Mouse (Mus musculus): ENCODE measurements at regions not wholly inside any gene's neighbourhood (a gene's known extent, or its start where the extent isn't known, plus 50 kb on each side); places are given as distances from the start of the nearest gene placed in this dataset.

GRCm38 (mm10) chr15:93755989-93756388, 160.3 kb upstream of the Prickle1 start:
- H3K4me3 ChIP-seq (ENCODE audit: low read depth, low read length): no peak overlapping the region

GRCm38 (mm10) chr15:93751817-93752216, 156.1 kb upstream of the Prickle1 start:
- no peaks in the 10 kb centered on the region for H3K27me3 ChIP-seq (replicated peaks; ENCODE audit: control insufficient read depth, insufficient read depth, low read length)
- peaks cover 3% of the 10 kb centered on the region for H3K4me1 ChIP-seq (replicated peaks; ENCODE audit: control insufficient read depth, insufficient read depth, low read length)
- DNase-seq (ENCODE audit: low spot score) (no peak), ATAC-seq (replicated peaks; ENCODE audit: low FRiP score) (no peak)
- WGBS: 44% methylated on average over 14 of the region's 14 CpGs
- H3K9me3 ChIP-seq (ENCODE audit: control insufficient read depth, low read length): no peaks in the 10 kb centered on the region
- peak overlapping the region; percentile 19; the same call in 1 of the 2 replicates for H3K4me2 ChIP-seq
- no peak overlapping the region for H3K9ac ChIP-seq (ENCODE audit: low read depth, low read length)
- no peaks in the 10 kb centered on the region; the same call in 1 of the 2 replicates for H3K36me3 ChIP-seq (ENCODE audit: control insufficient read depth, insufficient read depth, low read length)
- no peak overlapping the region for H3K4me3 ChIP-seq (ENCODE audit: low read depth, low read length)
- no peak overlapping the region for H3K27ac ChIP-seq (ENCODE audit: low read depth, low read length)

More at GRCm38 (mm10) chr15:93755989-93756388, 160.3 kb upstream of the Prickle1 start:
- DNase-seq (ENCODE audit: low spot score) (no peak), ATAC-seq (replicated peaks; ENCODE audit: low FRiP score) (no peak)
- no peak overlapping the region for H3K4me2 ChIP-seq
- no peak overlapping the region for H3K9ac ChIP-seq (ENCODE audit: low read depth, low read length)
- H3K27me3 ChIP-seq (replicated peaks; ENCODE audit: control insufficient read depth, insufficient read depth, low read length): no peaks in the 10 kb centered on the region
- peaks cover under 1% of the 10 kb centered on the region for H3K4me1 ChIP-seq (replicated peaks; ENCODE audit: control insufficient read depth, insufficient read depth, low read length)
- H3K27ac ChIP-seq (ENCODE audit: low read depth, low read length): no peak overlapping the region
- no peaks in the 10 kb centered on the region for H3K36me3 ChIP-seq (ENCODE audit: control insufficient read depth, insufficient read depth, low read length)
- H3K9me3 ChIP-seq (ENCODE audit: control insufficient read depth, low read length): no peaks in the 10 kb centered on the region
- WGBS: 78% methylated on average over 5 of the region's 5 CpGs

DNA sequence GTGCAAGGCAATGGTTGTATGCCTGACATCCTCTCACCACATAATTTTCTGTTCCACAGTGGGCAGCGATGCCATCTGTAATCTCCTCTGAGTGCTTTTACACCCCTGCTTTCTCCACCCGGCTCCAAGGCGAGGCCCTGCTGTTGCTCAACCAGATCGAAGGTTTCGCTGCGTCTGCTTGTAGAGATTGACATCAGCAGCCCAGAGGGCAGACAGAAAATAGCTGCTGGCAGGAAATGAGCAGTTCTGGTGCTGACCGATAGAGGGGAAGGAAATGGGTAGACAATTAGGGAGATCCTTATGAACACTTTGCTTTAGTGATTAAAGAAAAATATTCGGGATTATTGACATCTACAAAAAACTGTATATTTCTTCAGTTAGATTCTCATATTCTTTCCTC, 155.3 kb upstream of the Prickle1 start:
- H3K9ac ChIP-seq (ENCODE audit: low read depth, low read length): no peak overlapping the region
- peak; percentile 86 for ATAC-seq (replicated peaks; ENCODE audit: low FRiP score)

DNA sequence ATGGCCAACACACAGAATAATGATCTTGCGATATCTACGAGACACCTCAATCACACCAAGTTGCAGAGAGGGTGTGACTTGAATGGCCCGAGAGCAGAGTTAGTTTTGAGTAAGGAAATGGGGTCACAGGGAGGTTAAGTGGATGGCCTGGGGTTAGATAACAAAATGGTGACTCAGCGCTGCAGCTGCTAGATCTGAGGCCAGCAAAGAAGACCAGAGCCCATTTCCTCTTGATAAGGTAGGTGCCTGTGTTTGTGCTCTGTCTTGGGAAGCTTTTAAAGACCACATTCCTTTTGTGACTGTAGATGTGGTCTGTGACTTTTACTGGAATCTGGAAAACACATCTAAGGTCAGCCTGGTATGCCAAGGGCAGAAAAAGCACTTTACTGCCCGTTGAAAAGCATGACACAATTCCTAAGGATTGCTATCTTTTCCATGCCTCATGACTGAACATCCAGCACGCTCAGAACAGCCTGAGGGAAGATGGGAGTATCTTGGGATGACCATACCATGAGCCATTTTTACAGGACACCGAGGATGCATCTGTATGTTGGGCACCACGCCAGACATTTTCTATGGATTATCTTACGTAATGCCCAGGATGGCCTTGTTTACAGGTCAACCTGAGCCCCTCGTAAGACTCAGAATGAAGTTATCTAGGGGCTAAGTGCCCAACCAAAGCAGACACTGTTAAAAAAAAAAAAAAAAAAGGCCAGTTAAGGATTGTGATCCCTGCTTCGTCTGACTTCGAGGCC, 148.7 kb upstream of the Prickle1 start:
- peak overlapping the region; percentile 19; the same call in 1 of the 2 replicates for H3K4me2 ChIP-seq
- no peak overlapping the region; the same call in 1 of the 2 replicates for H3K27ac ChIP-seq (ENCODE audit: low read depth, low read length)
- no peaks in the 10 kb centered on the region for H3K9me3 ChIP-seq (ENCODE audit: control insufficient read depth, low read length)
- no peak overlapping the region for H3K9ac ChIP-seq (ENCODE audit: low read depth, low read length)
- DNase-seq (ENCODE audit: low spot score) (peak; percentile 41), ATAC-seq (replicated peaks; ENCODE audit: low FRiP score) (peak; percentile 84)
- H3K27me3 ChIP-seq (replicated peaks; ENCODE audit: control insufficient read depth, insufficient read depth, low read length): no peaks in the 10 kb centered on the region
- WGBS: 22% methylated on average over 12 of the region's 12 CpGs
- peaks cover 14% of the 10 kb centered on the region for H3K4me1 ChIP-seq (replicated peaks; ENCODE audit: control insufficient read depth, insufficient read depth, low read length)
- no peak overlapping the region for H3K4me3 ChIP-seq (ENCODE audit: low read depth, low read length)
- H3K36me3 ChIP-seq (ENCODE audit: control insufficient read depth, insufficient read depth, low read length): no peaks in the 10 kb centered on the region; the same call in 1 of the 2 replicates

More for the DNA sequence above, 155.3 kb upstream of the Prickle1 start:
- DNase-seq (ENCODE audit: low spot score): peak; percentile 43
- Histone ChIP-seq H3K27ac (ENCODE audit: low read depth, low read length) (no peak overlapping the region), H3K4me2 (peak overlapping the region; percentile 22; the same call in 1 of the 2 replicates), H3K4me3 (ENCODE audit: low read depth, low read length) (no peak overlapping the region), H3K9me3 (ENCODE audit: control insufficient read depth, low read length) (no peaks in the 10 kb centered on the region), H3K4me1 (replicated peaks; ENCODE audit: control insufficient read depth, insufficient read depth, low read length) (peaks cover 3% of the 10 kb centered on the region), H3K36me3 (ENCODE audit: control insufficient read depth, insufficient read depth, low read length) (no peaks in the 10 kb centered on the region; the same call in 1 of the 2 replicates), H3K27me3 (replicated peaks; ENCODE audit: control insufficient read depth, insufficient read depth, low read length) (no peaks in the 10 kb centered on the region)
- WGBS: 11% methylated on average over 8 of the region's 8 CpGs

DNA sequence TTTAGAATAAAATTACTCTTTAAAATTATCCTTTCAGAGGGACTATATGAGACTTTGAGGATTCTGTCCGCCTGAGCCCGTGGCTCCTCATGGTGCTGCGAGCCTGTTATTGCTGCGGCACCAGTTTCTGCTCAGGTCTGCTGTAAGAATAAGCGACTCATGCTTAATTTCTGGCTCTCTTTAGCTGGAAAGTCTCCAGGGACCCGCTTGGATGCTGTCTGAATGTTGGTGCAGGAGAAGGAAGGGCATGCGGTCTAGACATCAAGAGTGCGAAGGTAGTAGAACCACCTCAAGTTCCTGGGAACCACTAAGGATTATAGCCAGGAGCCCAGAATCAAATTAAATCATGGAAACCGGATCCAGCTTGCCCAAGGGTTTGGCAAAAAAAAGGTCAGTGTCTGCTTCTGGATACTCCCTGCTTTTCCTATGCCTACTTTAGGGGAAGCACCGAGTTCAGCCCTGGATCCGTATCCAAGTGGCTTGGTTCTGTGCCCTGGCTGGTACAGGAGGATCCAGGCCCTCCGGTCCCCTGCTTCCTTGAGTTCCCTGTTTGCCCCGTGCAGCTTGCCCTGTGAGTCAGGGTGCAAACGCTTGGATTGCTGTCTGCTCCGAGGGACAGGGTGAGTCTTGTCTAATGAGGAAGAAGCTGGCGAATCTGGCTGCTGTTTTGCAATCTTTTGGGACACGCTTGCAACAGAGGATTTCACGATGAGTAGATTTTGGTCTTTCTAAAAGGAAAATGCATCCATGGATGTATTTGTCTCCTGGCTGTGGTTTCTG, 138.2 kb upstream of the Prickle1 start:
- ATAC-seq (replicated peaks; ENCODE audit: low FRiP score) (no peak), DNase-seq (ENCODE audit: low spot score) (no peak)
- WGBS: 80% methylated on average over 18 of the region's 18 CpGs
- H3K27me3 ChIP-seq (replicated peaks; ENCODE audit: control insufficient read depth, insufficient read depth, low read length): no peaks in the 10 kb centered on the region
- H3K36me3 ChIP-seq (ENCODE audit: control insufficient read depth, insufficient read depth, low read length): no peaks in the 10 kb centered on the region
- no peaks in the 10 kb centered on the region for H3K9me3 ChIP-seq (ENCODE audit: control insufficient read depth, low read length)
- H3K9ac ChIP-seq (ENCODE audit: low read depth, low read length): no peak overlapping the region
- no peak overlapping the region for H3K27ac ChIP-seq (ENCODE audit: low read depth, low read length)
- no peaks in the 10 kb centered on the region for H3K4me1 ChIP-seq (replicated peaks; ENCODE audit: control insufficient read depth, insufficient read depth, low read length)
- no peak overlapping the region for H3K4me2 ChIP-seq
- H3K4me3 ChIP-seq (ENCODE audit: low read depth, low read length): no peak overlapping the region

DNA sequence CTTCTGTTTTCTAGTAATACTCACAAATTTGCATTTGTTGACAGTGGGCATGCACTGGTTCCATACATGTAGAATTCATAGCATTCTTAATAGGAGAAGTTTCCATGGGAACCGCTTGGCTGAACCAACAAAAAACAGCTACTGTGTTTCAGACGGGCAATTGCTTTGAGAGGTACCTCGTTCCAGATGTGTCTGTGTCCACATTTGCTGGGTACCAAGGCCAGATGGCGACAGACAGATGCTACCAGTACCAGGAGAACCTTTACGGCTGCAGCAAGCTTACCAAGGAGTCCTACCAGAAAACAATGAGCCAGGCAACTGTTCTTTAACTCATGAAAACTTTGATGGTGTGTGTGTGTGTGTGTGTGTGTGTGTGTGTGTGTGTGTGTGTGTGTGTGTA, 137.1 kb upstream of the Prickle1 start:
- WGBS: 82% methylated on average over 5 of the region's 5 CpGs
- H3K4me2 ChIP-seq: no peak overlapping the region
- no peaks in the 10 kb centered on the region for H3K36me3 ChIP-seq (ENCODE audit: control insufficient read depth, insufficient read depth, low read length)
- no peaks in the 10 kb centered on the region for H3K4me1 ChIP-seq (replicated peaks; ENCODE audit: control insufficient read depth, insufficient read depth, low read length)
- no peak overlapping the region for H3K27ac ChIP-seq (ENCODE audit: low read depth, low read length)
- H3K9me3 ChIP-seq (ENCODE audit: control insufficient read depth, low read length): no peaks in the 10 kb centered on the region
- no peaks in the 10 kb centered on the region for H3K27me3 ChIP-seq (replicated peaks; ENCODE audit: control insufficient read depth, insufficient read depth, low read length)
- DNase-seq (ENCODE audit: low spot score) (no peak), ATAC-seq (replicated peaks; ENCODE audit: low FRiP score) (no peak)
- H3K4me3 ChIP-seq (ENCODE audit: low read depth, low read length): no peak overlapping the region
- H3K9ac ChIP-seq (ENCODE audit: low read depth, low read length): no peak overlapping the region

GRCm38 (mm10) chr15:93731161-93731560, 135.5 kb upstream of the Prickle1 start:
- WGBS: 74% methylated on average over 6 of the region's 6 CpGs
- H3K27me3 ChIP-seq (replicated peaks; ENCODE audit: control insufficient read depth, insufficient read depth, low read length): no peaks in the 10 kb centered on the region
- H3K9me3 ChIP-seq (ENCODE audit: control insufficient read depth, low read length): no peaks in the 10 kb centered on the region
- no peak for ATAC-seq (replicated peaks; ENCODE audit: low FRiP score)
- no peak overlapping the region for H3K4me3 ChIP-seq (ENCODE audit: low read depth, low read length)
- no peak for DNase-seq (ENCODE audit: low spot score)
- no peaks in the 10 kb centered on the region for H3K36me3 ChIP-seq (ENCODE audit: control insufficient read depth, insufficient read depth, low read length)
- H3K4me2 ChIP-seq: no peak overlapping the region
- no peak overlapping the region for H3K27ac ChIP-seq (ENCODE audit: low read depth, low read length)
- H3K4me1 ChIP-seq (replicated peaks; ENCODE audit: control insufficient read depth, insufficient read depth, low read length): no peaks in the 10 kb centered on the region
- H3K9ac ChIP-seq (ENCODE audit: low read depth, low read length): no peak overlapping the region

DNA sequence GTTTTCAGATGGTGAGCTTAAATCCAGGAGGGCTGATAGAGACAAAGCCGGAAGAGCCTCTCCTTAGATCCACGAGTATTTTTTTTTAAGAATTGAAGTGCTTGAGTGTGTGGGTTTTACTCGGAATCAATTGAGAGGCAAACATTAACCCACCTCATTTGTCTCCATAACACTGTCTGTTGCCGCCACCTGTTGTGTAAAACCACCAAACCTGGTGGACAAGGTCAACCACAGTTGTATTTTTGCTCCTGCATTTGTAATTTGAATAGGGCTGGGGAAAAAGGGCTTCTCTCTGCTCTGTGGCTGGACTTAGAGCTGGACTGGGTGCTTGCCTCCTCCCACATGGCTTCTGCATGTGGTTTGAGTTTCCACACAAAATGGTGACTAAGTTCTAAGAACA, 119.8 kb upstream of the Prickle1 start:
- 73% methylated on average over 4 of the region's 4 CpGs for WGBS
- DNase-seq (ENCODE audit: low spot score) (no peak), ATAC-seq (replicated peaks; ENCODE audit: low FRiP score) (no peak)
- no peak overlapping the region for H3K4me2 ChIP-seq
- H3K9ac ChIP-seq (ENCODE audit: low read depth, low read length): no peak overlapping the region
- no peaks in the 10 kb centered on the region for H3K36me3 ChIP-seq (ENCODE audit: control insufficient read depth, insufficient read depth, low read length)
- no peaks in the 10 kb centered on the region for H3K4me1 ChIP-seq (replicated peaks; ENCODE audit: control insufficient read depth, insufficient read depth, low read length)
- H3K4me3 ChIP-seq (ENCODE audit: low read depth, low read length): no peak overlapping the region
- H3K27ac ChIP-seq (ENCODE audit: low read depth, low read length): no peak overlapping the region
- no peaks in the 10 kb centered on the region for H3K27me3 ChIP-seq (replicated peaks; ENCODE audit: control insufficient read depth, insufficient read depth, low read length)
- no peaks in the 10 kb centered on the region for H3K9me3 ChIP-seq (ENCODE audit: control insufficient read depth, low read length)

Measured in liver, embryonic 11.5 days (tissue).